Mouse (Mus musculus) hindbrain, embryonic 12.5 days (tissue): ENCODE measurements around the gene Mapkap1. TPM values are rescaled to one million over a fixed set of nuclear protein-coding genes. Genes with fewer than 3 reads are reported as not detected.

ENCODE experiments used
- ATAC-seq: fragments of 200-750 bp; cut with Nextera tagmentation; 2 replicates; pipeline ENCODE4 v1.8.0; 2017; ENCODE audit warnings: moderate TSS enrichment; ENCODE audit not compliant: low FRiP score
- H3K27ac ChIP-seq: fragments of 300-500 bp; sonication (generic); 2 replicates; pipeline ENCODE4 v1.5.1; 2016; ENCODE audit warnings: mild to moderate bottlenecking
- H3K27me3 ChIP-seq: fragments of 300-500 bp; sonication (generic); 2 replicates; pipeline ENCODE4 v1.6.1; 2016; ENCODE audit warnings: mild to moderate bottlenecking
- H3K36me3 ChIP-seq: fragments of 300-500 bp; sonication (generic); 2 replicates; pipeline ENCODE4 v1.6.1; 2016; ENCODE audit warnings: mild to moderate bottlenecking
- H3K4me1 ChIP-seq: fragments of 300-500 bp; sonication (generic); 2 replicates; pipeline ENCODE4 v1.6.1; 2016
- H3K4me2 ChIP-seq: fragments of 300-500 bp; sonication (generic); replicated peaks from 2 replicates; pipeline ENCODE4 v1.6.1; 2016; ENCODE audit warnings: mild to moderate bottlenecking
- H3K4me3 ChIP-seq: fragments of 300-500 bp; sonication (generic); 2 replicates; pipeline ENCODE4 v1.5.1; 2016; ENCODE audit warnings: mild to moderate bottlenecking
- H3K9ac ChIP-seq: fragments of 300-500 bp; sonication (generic); 2 replicates; pipeline ENCODE4 v1.6.1; 2016; ENCODE audit warnings: mild to moderate bottlenecking, moderate library complexity
- H3K9me3 ChIP-seq: fragments of 300-500 bp; sonication (generic); replicated peaks from 2 replicates; pipeline ENCODE4 v1.6.1; 2016; ENCODE audit warnings: mild to moderate bottlenecking
- WGBS: fragments of 180-500 bp; shearing (Covaris S2); methylation state at CpG from one replicate; pipeline ENCODE4 v1.1.7; 2016; 5-methylcytosine and 5-hydroxymethylcytosine counted together
- polyA plus RNA-seq: library from polyadenylated mRNA; unstranded; fragments of >200 nt; fragmentation: Nextera tagmentation; extraction: Ambion mirVana; gene quantifications from 2 replicates; pipeline ENCODE4 v1.2.1, GENCODE M21; 2016

Mapkap1 gene
- polyA plus RNA-seq = 109 and 110 TPM in 2 replicates

- peak within 1 kb of the TSS; percentile 87 for H3K4me2 ChIP-seq
- no peaks in the 10 kb centered on the region for H3K9me3 ChIP-seq
- peak within 1 kb of the TSS; percentile 52 for H3K27ac ChIP-seq
- no peaks in the 10 kb centered on the region for H3K27me3 ChIP-seq
- peak within 1 kb of the TSS; percentile 89 for H3K4me3 ChIP-seq
- peaks cover 18% of the 10 kb centered on the region for H3K4me1 ChIP-seq
- ATAC-seq = peak; percentile 98
- H3K36me3 ChIP-seq = no peaks in the 10 kb centered on the region
- H3K9ac ChIP-seq = peak within 1 kb of the TSS; percentile 89
- WGBS = under 1% methylated on average over 67 of the region's 68 CpGs
These were observed at the start of gene Mapkap1 for GRCm38 (mm10) chr2:34406601-34407464. Mapkap1 (plus strand) TSS chr2:34406771.

GRCm38 (mm10) chr2:34363678-34364077, 42.9 kb upstream of the Mapkap1 start:
- Histone ChIP-seq H3K27ac (peak overlapping the region; percentile 52; the same call in 1 of the 2 replicates), H3K27me3 (no peaks in the 10 kb centered on the region), H3K9ac (no peak overlapping the region), H3K4me3 (no peak overlapping the region), H3K4me1 (peaks cover 33% of the 10 kb centered on the region), H3K36me3 (no peaks in the 10 kb centered on the region), H3K9me3 (no peaks in the 10 kb centered on the region), H3K4me2 (peak overlapping the region; percentile 17; the same call in 1 of the 2 replicates)
- ATAC-seq = no peak
- 5% methylated on average over 1 of the region's 1 CpGs for WGBS

- Histone ChIP-seq H3K4me3 (peak overlapping the region; percentile 16; the same call in 1 of the 2 replicates), H3K9ac (no peak overlapping the region), H3K36me3 (no peaks in the 10 kb centered on the region), H3K4me1 (peaks cover 19% of the 10 kb centered on the region), H3K4me2 (peak overlapping the region; percentile 43), H3K9me3 (no peaks in the 10 kb centered on the region), H3K27ac (no peak overlapping the region), H3K27me3 (no peaks in the 10 kb centered on the region)
- WGBS = 65% methylated on average over 2 of the region's 2 CpGs
- no peak for ATAC-seq
These were observed 39.5 kb upstream of the Mapkap1 start for GRCm38 (mm10) chr2:34367024-34367423.

GRCm38 (mm10) chr2:34368396-34368795, 38.2 kb upstream of the Mapkap1 start:
- H3K4me3 ChIP-seq = peak overlapping the region; percentile 39
- peak overlapping the region; percentile 59 for H3K4me2 ChIP-seq
- ATAC-seq = no peak
- peak overlapping the region; percentile 87 for H3K27ac ChIP-seq
- no peaks in the 10 kb centered on the region for H3K36me3 ChIP-seq
- whole genome bisulfite sequencing = 21% methylated on average over 6 of the region's 6 CpGs
- peaks cover 21% of the 10 kb centered on the region for H3K4me1 ChIP-seq
- H3K9me3 ChIP-seq = no peaks in the 10 kb centered on the region
- H3K9ac ChIP-seq = peak overlapping the region; percentile 68
- H3K27me3 ChIP-seq = no peaks in the 10 kb centered on the region

GRCm38 (mm10) chr2:34370349-34370724, 36.2 kb upstream of the Mapkap1 start:
- no peak for ATAC-seq
- WGBS = 2% methylated on average over 7 of the region's 7 CpGs
- Histone ChIP-seq H3K4me2 (peak overlapping the region; percentile 70), H3K4me3 (peak overlapping the region; percentile 97), H3K4me1 (peaks cover 19% of the 10 kb centered on the region), H3K9ac (peak overlapping the region; percentile 100), H3K9me3 (no peaks in the 10 kb centered on the region), H3K36me3 (no peaks in the 10 kb centered on the region), H3K27ac (peak overlapping the region; percentile 100), H3K27me3 (no peaks in the 10 kb centered on the region)

- H3K4me2 ChIP-seq = peak overlapping the region; percentile 70
- ATAC-seq = no peak
- peak overlapping the region; percentile 100 for H3K27ac ChIP-seq
- H3K36me3 ChIP-seq = no peaks in the 10 kb centered on the region
- peak overlapping the region; percentile 100 for H3K9ac ChIP-seq
- WGBS = under 1% methylated on average over 42 of the region's 42 CpGs
- H3K27me3 ChIP-seq = no peaks in the 10 kb centered on the region
- peaks cover 19% of the 10 kb centered on the region for H3K4me1 ChIP-seq
- peak overlapping the region; percentile 97 for H3K4me3 ChIP-seq
- no peaks in the 10 kb centered on the region for H3K9me3 ChIP-seq
These were observed 35.7 kb upstream of the Mapkap1 start for GRCm38 (mm10) chr2:34370725-34371440.

- Histone ChIP-seq H3K4me1 (peaks cover 19% of the 10 kb centered on the region), H3K9me3 (no peaks in the 10 kb centered on the region), H3K4me3 (peak overlapping the region; percentile 97), H3K9ac (peak overlapping the region; percentile 100), H3K36me3 (no peaks in the 10 kb centered on the region), H3K4me2 (peak overlapping the region; percentile 70), H3K27me3 (no peaks in the 10 kb centered on the region), H3K27ac (peak overlapping the region; percentile 100)
- under 1% methylated on average over 75 of the region's 118 CpGs for WGBS
- ATAC-seq = peak; percentile 29
These were observed 34.9 kb upstream of the Mapkap1 start for GRCm38 (mm10) chr2:34371441-34372304.

- Histone ChIP-seq H3K9ac (peak within 1 kb of the TSS; percentile 100), H3K27me3 (no peaks in the 10 kb centered on the region), H3K4me1 (peaks cover 19% of the 10 kb centered on the region), H3K36me3 (no peaks in the 10 kb centered on the region), H3K27ac (peak within 1 kb of the TSS; percentile 100), H3K4me3 (peak within 1 kb of the TSS; percentile 97), H3K4me2 (peak within 1 kb of the TSS; percentile 70), H3K9me3 (no peaks in the 10 kb centered on the region)
- ATAC-seq = peak; percentile 95
- WGBS = under 1% methylated on average over 49 of the region's 102 CpGs
These were observed 34.0 kb upstream of the Mapkap1 start, which contains the start of gene Pbx3 for GRCm38 (mm10) chr2:34372305-34373301. Pbx3 (minus strand) TSS chr2:34373142.

- no peaks in the 10 kb centered on the region for H3K36me3 ChIP-seq
- peak overlapping the region; percentile 70; the same call in 1 of the 2 replicates for H3K4me2 ChIP-seq
- no peaks in the 10 kb centered on the region for H3K9me3 ChIP-seq
- H3K27me3 ChIP-seq = no peaks in the 10 kb centered on the region
- 42% methylated on average over 3 of the region's 3 CpGs for WGBS
- no peak overlapping the region for H3K9ac ChIP-seq
- peaks cover 10% of the 10 kb centered on the region for H3K4me1 ChIP-seq
- H3K27ac ChIP-seq = no peak overlapping the region
- no peak for ATAC-seq
- no peak overlapping the region for H3K4me3 ChIP-seq
These were observed 32.7 kb upstream of the Mapkap1 start for GRCm38 (mm10) chr2:34373886-34374285.

GRCm38 (mm10) chr2:34374349-34374748, 32.2 kb upstream of the Mapkap1 start:
- 83% methylated on average over 2 of the region's 2 CpGs for WGBS
- no peak overlapping the region for H3K9ac ChIP-seq
- peaks cover 10% of the 10 kb centered on the region for H3K4me1 ChIP-seq
- no peak overlapping the region for H3K4me2 ChIP-seq
- no peak for ATAC-seq
- no peaks in the 10 kb centered on the region for H3K9me3 ChIP-seq
- no peak overlapping the region for H3K4me3 ChIP-seq
- no peaks in the 10 kb centered on the region for H3K27me3 ChIP-seq
- no peak overlapping the region for H3K27ac ChIP-seq
- H3K36me3 ChIP-seq = no peaks in the 10 kb centered on the region

- H3K4me3 ChIP-seq = no peak overlapping the region
- H3K27ac ChIP-seq = no peak overlapping the region
- no peak overlapping the region for H3K9ac ChIP-seq
- ATAC-seq = no peak
- H3K4me2 ChIP-seq = no peak overlapping the region
- WGBS = 92% methylated on average over 2 of the region's 2 CpGs
- no peaks in the 10 kb centered on the region for H3K27me3 ChIP-seq
- no peaks in the 10 kb centered on the region; the same call in 1 of the 2 replicates for H3K4me1 ChIP-seq
- H3K9me3 ChIP-seq = no peaks in the 10 kb centered on the region
- H3K36me3 ChIP-seq = no peaks in the 10 kb centered on the region
These were observed 27.6 kb upstream of the Mapkap1 start for GRCm38 (mm10) chr2:34378930-34379329.
